Mouse (Mus musculus): ENCODE results near the gene Pitpnc1. TPM values are rescaled to one million over a fixed set of nuclear protein-coding genes. Genes with fewer than 3 reads are reported as not detected.

Gene Pitpnc1
- total RNA-seq, 2 experiments from 2014 or later = 78.8 to 79.4 TPM

- intact Hi-C loops (cut with DNase I) = loop anchor here (10.0 kb wide), 1 partner anchor 53 kb away; no protein-coding TSS in a partner anchor
- no peak for DNase-seq
Observed at GRCm38 (mm10) chr11:107411576-107411975, 58.9 kb downstream of the Pitpnc1 start.

GRCm38 (mm10) chr11:107410804-107411203 lies 59.7 kb downstream of the Pitpnc1 start:
- no peak for DNase-seq
- intact Hi-C loops (cut with DNase I) = loop anchor here (10.0 kb wide), 1 partner anchor 54 kb away; no protein-coding TSS in a partner anchor

GRCm38 (mm10) chr11:107410090-107410732 lies 60.3 kb downstream of the Pitpnc1 start:
- no peak for DNase-seq
- intact Hi-C loops (cut with DNase I) = loop anchor here (10.0 kb wide), 1 partner anchor 55 kb away; no protein-coding TSS in a partner anchor

- no peak for DNase-seq
- intact Hi-C loops (cut with DNase I) = no loop called here
Observed at GRCm38 (mm10) chr11:107408886-107409285, 61.6 kb downstream of the Pitpnc1 start.

DNA sequence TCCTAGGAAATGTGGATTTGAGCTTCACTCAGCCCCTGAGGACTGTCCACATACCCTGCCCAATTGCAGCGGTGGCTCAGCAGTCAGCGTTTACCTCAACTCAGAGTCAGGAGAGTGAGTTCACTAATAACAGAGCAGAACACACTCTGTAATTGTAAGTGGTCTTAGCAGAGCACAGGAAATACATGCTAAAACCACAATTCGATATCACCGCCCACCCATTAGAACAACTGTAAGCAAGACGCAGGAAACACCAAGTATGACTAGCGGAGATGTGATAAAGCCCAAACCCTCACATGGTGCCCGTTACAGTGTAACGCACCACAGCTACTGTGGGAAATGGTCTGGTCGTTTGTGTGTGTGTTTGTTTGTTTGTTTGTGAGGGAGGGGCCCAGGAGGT lies 62.8 kb downstream of the Pitpnc1 start:
- intact Hi-C loops (cut with DNase I) = no loop called here
- no peak for DNase-seq

- no peak for DNase-seq
- intact Hi-C loops (cut with DNase I) = no loop called here
Observed at GRCm38 (mm10) chr11:107405606-107406333, 64.7 kb downstream of the Pitpnc1 start.

GRCm38 (mm10) chr11:107403309-107403708 lies 67.2 kb downstream of the Pitpnc1 start:
- DNase-seq = no peak
- intact Hi-C loops (cut with DNase I) = no loop called here

DNA sequence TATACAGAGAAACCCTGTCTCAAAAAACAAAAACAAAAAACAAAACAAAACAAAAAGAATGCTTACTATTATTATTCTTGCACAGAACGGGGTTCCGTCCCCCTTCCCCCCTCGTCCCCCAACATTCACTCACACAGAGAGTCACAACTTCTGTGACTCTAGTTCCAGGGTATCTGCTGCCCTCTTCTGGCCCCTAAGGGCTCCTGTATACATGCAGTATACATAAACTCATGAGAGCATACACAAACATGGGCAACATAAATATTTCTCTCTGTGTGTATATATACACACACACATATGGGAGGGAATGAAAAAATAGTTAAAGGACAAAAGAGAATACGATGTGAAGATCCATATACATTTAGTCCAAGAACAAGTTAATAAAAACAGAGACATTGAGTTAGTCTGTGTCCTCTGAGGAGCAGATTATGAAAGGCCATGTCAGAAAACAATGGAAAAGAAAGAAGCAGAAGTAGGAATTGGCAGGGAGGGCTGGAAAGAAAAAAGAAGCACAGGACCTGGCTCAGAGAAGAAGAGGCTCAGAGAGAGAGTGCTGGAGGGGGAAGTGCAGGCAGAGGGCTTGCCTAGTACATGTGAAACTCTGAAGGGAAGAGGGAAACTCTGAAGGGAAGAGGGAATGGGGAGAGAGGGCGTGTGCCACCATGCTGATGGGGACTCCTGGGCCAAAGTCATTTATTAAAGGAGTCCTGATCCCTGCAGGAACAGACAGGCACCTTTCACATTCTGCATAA lies 68.5 kb downstream of the Pitpnc1 start:
- intact Hi-C loops (cut with DNase I) = no loop called here
- no peak for DNase-seq

DNA sequence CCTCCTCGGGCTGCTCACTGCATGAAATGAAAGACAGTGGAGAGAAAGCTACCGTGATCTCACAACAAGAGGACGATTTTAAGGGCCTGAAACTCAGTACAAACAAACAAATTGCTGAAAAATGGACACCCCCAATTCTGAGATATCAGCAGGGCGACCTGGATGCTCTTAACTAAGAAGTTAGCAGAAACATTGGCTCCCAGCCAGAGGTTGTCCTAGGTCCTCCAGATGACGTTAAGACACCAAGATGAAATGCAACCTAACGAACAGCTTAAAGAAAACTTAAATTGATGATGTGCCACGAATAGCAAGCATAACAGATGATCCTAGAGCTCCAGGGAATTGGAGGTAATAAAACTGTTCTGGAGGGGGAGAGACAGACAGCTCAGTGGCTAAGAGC lies 69.7 kb downstream of the Pitpnc1 start:
- intact Hi-C loops (cut with DNase I) = no loop called here
- no peak for DNase-seq

DNA sequence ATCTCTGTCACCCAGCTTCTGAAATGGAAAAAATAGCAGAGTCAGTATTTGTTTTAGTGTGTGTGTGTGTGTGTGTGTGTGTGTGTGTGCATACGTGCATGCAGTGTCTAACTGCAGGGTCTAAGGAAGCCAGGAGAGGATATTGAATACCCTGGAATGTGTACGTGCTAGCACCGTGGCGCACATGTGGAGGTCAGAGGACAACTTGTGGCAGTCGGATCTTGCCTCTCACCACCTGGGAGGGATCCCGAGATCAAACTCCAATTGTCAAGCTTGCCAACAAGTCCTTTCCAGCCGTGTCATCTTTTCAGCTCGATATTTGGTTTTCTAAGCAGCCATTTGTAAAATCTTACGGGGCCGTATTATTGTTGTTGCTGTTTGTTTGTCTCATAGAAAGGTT lies 70.5 kb downstream of the Pitpnc1 start:
- DNase-seq = no peak
- intact Hi-C loops (cut with DNase I) = no loop called here

GRCm38 (mm10) chr11:107397326-107397998 lies 73.0 kb downstream of the Pitpnc1 start:
- intact Hi-C loops (cut with DNase I) = no loop called here
- DNase-seq = no peak

GRCm38 (mm10) chr11:107394245-107394644 lies 76.3 kb downstream of the Pitpnc1 start:
- DNase-seq = no peak
- intact Hi-C loops (cut with DNase I) = no loop called here

- intact Hi-C loops (cut with DNase I) = no loop called here
- no peak for DNase-seq
Observed at GRCm38 (mm10) chr11:107393828-107394165, 76.7 kb downstream of the Pitpnc1 start.

DNA sequence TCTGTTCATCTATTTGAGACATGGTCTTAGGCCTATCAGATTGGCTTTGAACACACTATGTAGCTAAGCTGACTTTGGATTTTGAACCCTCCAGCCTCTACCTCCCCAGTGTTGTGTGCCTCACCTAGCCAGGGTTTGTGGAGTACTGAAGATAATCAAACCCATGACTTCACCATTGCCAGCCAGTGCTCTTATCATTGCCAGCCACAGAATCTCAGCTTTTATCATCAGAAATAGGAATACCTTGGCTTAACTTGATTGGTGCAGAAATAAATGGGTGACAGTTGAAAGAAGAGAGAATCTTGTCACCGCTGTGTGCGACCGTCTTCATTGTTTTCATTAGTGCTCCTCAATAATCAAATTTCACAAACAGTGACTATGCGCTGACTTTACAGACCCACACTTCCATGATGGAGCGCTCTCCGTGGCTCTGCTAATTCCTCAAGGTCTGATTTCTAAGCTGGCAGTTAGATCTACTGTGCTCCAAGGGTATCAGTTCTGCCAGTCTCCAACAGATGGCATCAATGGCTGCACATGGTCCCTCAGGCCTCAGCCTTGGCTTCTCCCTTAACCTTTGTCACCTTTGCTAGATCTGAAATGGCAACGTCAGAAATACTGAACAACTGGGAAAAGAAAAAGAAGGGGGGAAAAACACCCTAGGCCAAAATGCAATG lies 77.2 kb downstream of the Pitpnc1 start:
- intact Hi-C loops (cut with DNase I) = no loop called here
- DNase-seq = no peak

GRCm38 (mm10) chr11:107390540-107390939 lies 80.0 kb downstream of the Pitpnc1 start:
- intact Hi-C loops (cut with DNase I) = no loop called here
- DNase-seq = no peak

DNA sequence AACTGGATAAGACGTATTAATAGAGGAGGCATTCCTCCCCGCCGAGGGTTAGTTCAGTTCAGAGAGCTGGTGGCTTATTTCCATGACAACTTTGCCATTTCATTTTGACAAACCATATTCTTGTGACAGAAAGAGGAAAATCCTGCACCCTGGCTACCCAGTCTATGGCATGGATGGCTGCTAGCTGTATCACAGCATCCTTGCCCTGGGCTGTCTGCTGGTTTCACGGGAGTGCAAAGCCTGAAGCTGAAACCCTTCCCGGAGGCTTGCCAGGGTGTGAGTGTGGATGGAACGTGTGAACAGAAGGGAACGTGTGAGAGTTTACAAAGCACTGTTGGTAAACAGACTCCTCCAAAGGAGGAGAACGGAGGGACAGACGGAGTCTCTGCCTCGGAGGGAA lies 80.5 kb downstream of the Pitpnc1 start:
- intact Hi-C loops (cut with DNase I) = no loop called here
- DNase-seq = peak; percentile 21

- intact Hi-C loops (cut with DNase I) = loop anchor here (10.0 kb wide), 1 partner anchor 78 kb away; no protein-coding TSS in a partner anchor
- no peak for DNase-seq
Observed at GRCm38 (mm10) chr11:107386481-107386880, 84.0 kb downstream of the Pitpnc1 start.

- DNase-seq = peak; percentile 23
- intact Hi-C loops (cut with DNase I) = loop anchor here (10.0 kb wide), 1 partner anchor 79 kb away; no protein-coding TSS in a partner anchor
Observed at GRCm38 (mm10) chr11:107385306-107385705, 85.2 kb downstream of the Pitpnc1 start.

DNA sequence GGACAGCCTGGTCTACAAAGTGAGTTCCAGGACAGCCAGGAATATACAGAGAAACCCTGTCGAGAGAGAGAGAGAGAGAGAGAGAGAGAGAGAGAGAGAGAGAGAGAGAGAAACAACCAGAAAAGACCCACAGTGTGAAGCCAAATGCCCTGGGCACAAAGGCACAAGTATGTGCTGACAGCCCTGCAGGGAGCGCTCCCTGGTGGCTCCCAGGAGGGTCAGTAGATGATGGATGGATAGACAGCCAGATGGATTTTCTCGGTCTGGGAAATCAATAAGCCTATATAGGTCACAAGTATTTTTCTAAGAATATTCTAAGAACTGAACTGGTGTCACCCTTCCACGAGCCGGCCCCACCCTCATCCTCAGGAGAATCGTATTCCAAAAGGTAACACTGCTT lies 86.5 kb downstream of the Pitpnc1 start:
- intact Hi-C loops (cut with DNase I) = loop anchor here (10.0 kb wide), 1 partner anchor 81 kb away; no protein-coding TSS in a partner anchor
- no peak for DNase-seq

DNA sequence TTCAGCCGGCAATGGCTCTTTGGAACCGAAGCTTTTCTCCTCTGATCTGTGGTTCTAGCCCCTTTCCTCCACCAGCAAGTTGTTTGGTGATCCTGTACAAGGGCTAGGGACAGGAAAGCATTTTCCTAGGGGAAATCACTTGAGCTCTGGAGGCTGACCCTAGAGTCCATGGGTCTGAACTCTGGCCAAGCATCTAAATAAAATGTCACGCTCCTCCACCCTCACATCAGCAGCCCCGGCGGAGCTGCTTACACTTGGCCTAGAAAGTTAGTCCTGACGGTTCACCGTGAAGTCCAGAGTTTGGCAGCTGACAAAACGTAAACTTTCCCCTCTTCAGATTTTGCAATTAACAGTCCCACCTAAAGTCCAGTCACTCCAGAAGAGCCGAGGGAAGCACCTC lies 90.5 kb downstream of the Pitpnc1 start:
- intact Hi-C loops (cut with DNase I) = loop anchor here (10.0 kb wide), 1 partner anchor 85 kb away; no protein-coding TSS in a partner anchor
- DNase-seq = no peak
